In genomic region chr5:122708819-122709218, GRCm38 (mm10) we compare ENCODE assay signal across 16 mouse cellular contexts. TPM values are rescaled to one million over a fixed set of nuclear protein-coding genes. Genes with fewer than 3 reads are reported as not detected.
A peak's percentile ranks its signal among the peaks of the same experiment; 100 is the strongest.
DNase-seq lines count a peak whose midpoint lies in the region; ATAC-seq and TF ChIP-seq lines count a peak whose summit lies in the region.
"Had no signal": no experiment of that assay in that cellular context is flagged by ENCODE, and none has a peak within 500 bp of the region (broad histone marks: within the 10 kb centered on the region; RNA-seq: fewer than 3 reads in every experiment).

No protein-coding gene starts in this region.

- H3K4me2 ChIP-seq in heart, embryonic 13.5 days = peak overlapping the region; percentile 72

- no peak overlapping the region for H3K9ac ChIP-seq in heart, embryonic 13.5 days
- H3K9ac ChIP-seq in liver, adult 2 months (ENCODE audit: low read depth, low read length) = no peak overlapping the region
- H3K9ac ChIP-seq: hindbrain, embryonic 12.5 days had no signal

- no peak for ATAC-seq in heart, embryonic 13.5 days (ENCODE audit: extremely low read depth, insufficient number of reproducible peaks, low FRiP score, low TSS enrichment)
- ATAC-seq in megakaryocyte-erythroid progenitor cell, adult 5-6 weeks (replicated peaks; ENCODE audit: low FRiP score, low TSS enrichment, poor library complexity, severe bottlenecking) = peak; percentile 66
- ATAC-seq: activated CD4-positive, CD25-positive, alpha-beta regulatory T cell, adult 4 months; forebrain, postnatal 0 days had no signal

- peaks cover 26% of the 10 kb centered on the region for H3K4me1 ChIP-seq in heart, embryonic 13.5 days
- H3K4me1 ChIP-seq in liver, adult 2 months (ENCODE audit: control insufficient read depth, insufficient read depth, low read length) = peaks cover 13% of the 10 kb centered on the region
- H3K4me1 ChIP-seq in thymus, adult 2 months (replicated peaks; ENCODE audit: control insufficient read depth, insufficient read depth, low read length) = peaks cover 8% of the 10 kb centered on the region

- WGBS in heart, embryonic 13.5 days = 41% methylated on average over 6 of the region's 6 CpGs
- 84% methylated on average over 6 of the region's 6 CpGs for WGBS in liver, adult 2 months
- WGBS in thymus, adult 2 months = 95% methylated on average over 6 of the region's 6 CpGs

- 0 out of 2 replicates have a peak, but pooled peaks cover 4% of the 10 kb centered on the region for H3K9me3 ChIP-seq in heart, embryonic 13.5 days
- H3K9me3 ChIP-seq: hindbrain, embryonic 12.5 days; midbrain, embryonic 10.5 days had no signal

- DNase-seq in heart, postnatal 4 days = no peak
- DNase-seq in liver, adult 2 months (ENCODE audit: extremely low read depth, low read depth, low spot score) = no peak
- DNase-seq in liver = no peak
- DNase-seq in c-Kit-positive CD71-positive TER-119-positive erythroid progenitor cells, embryonic 14.5 days (ENCODE audit: low spot score) = peak; percentile 31
- DNase-seq in thymus, postnatal 25 days = no peak
- DNase-seq in thymus, adult 2 months = no peak
- DNase-seq: cerebellum, adult 8-10 months; gastrocnemius, postnatal 25 days; kidney, adult 2 months; lung, adult 18-20 months had no signal

- no peaks in the 10 kb centered on the region for H3K36me3 ChIP-seq in heart, embryonic 13.5 days
- no peaks in the 10 kb centered on the region for H3K36me3 ChIP-seq in liver, adult 2 months (ENCODE audit: control insufficient read depth, insufficient read depth, low read length)
- H3K36me3 ChIP-seq in thymus, adult 2 months (ENCODE audit: control insufficient read depth, insufficient read depth, low read length) = no peaks in the 10 kb centered on the region
- H3K36me3 ChIP-seq: hindbrain, embryonic 12.5 days; midbrain, embryonic 10.5 days had no signal

- peaks cover 4% of the 10 kb centered on the region; the same call in 1 of the 2 replicates for H3K79me2 ChIP-seq in liver, adult 2 months (ENCODE audit: control insufficient read depth, insufficient read depth, low read length)

- H3K27me3 ChIP-seq in heart, embryonic 13.5 days (replicated peaks) = no peaks in the 10 kb centered on the region
- no peaks in the 10 kb centered on the region for H3K27me3 ChIP-seq in liver, adult 2 months (ENCODE audit: control insufficient read depth, insufficient read depth, low read length)
- H3K27me3 ChIP-seq in thymus, adult 2 months (ENCODE audit: control insufficient read depth, insufficient read depth, low read length) = no peaks in the 10 kb centered on the region
- H3K27me3 ChIP-seq: hindbrain, embryonic 12.5 days had no signal

- peak overlapping the region; percentile 88; the same call in 1 of the 2 replicates for H3K27ac ChIP-seq in heart, embryonic 13.5 days (replicated peaks)
- peak overlapping the region; percentile 18; the same call in 1 of the 2 replicates for H3K27ac ChIP-seq in liver, adult 2 months (replicated peaks; ENCODE audit: insufficient read depth, low read depth, low read length)
- H3K27ac ChIP-seq in thymus, adult 2 months (ENCODE audit: control insufficient read depth, insufficient read depth, low read length) = no peak overlapping the region
- H3K27ac ChIP-seq: hindbrain, embryonic 12.5 days; midbrain, embryonic 10.5 days had no signal

- H3K4me3 ChIP-seq in heart, embryonic 13.5 days = no peak overlapping the region
- H3K4me3 ChIP-seq in liver, adult 2 months (ENCODE audit: insufficient read depth, low read depth, low read length) = no peak overlapping the region
- no peak overlapping the region for H3K4me3 ChIP-seq in thymus, adult 2 months (ENCODE audit: control insufficient read depth, insufficient read depth, low read length)

- TF ChIP-seq POLR2A in liver, adult 2 months (IDR thresholded peaks at IDR 0.05; ENCODE audit: extremely low read depth, insufficient read depth, low read length) = no peak
- no peak for TF ChIP-seq POLR2A in thymus, adult 2 months (IDR thresholded peaks at IDR 0.05; ENCODE audit: control insufficient read depth, extremely low read depth, insufficient read depth, low read length, poor library complexity)

- TF ChIP-seq CTCF in liver, adult 2 months (IDR thresholded peaks at IDR 0.05; ENCODE audit: low read depth, low read length) = no peak
- TF ChIP-seq CTCF in thymus, adult 2 months (IDR thresholded peaks at IDR 0.05; ENCODE audit: borderline replicate concordance, control insufficient read depth, extremely low read depth, insufficient read depth, low read length, poor library complexity) = no peak

RNA-seq across cellular contexts. Expression of gene P2rx4, which starts 1.5 kb away (rescaled TPM):
- 14.4 and 18.8 TPM in 2 replicates for polyA plus RNA-seq in heart, embryonic 13.5 days (2015; fragmentation: Nextera tagmentation; extraction: Ambion mirVana)
- 10 to 100 TPM; 17.9 to 19.0 TPM for total RNA-seq in heart, postnatal 4 days (2021)
- total RNA-seq in liver, adult 2 months (2014; rRNA removed) = 43.2 and 59.9 TPM in 2 replicates
- polyA plus RNA-seq in liver, adult 2 months (2012; rRNA removed) = 50.1 and 59.5 TPM in 2 replicates
- 15.5 and 29.1 TPM in 2 replicates for total RNA-seq in megakaryocyte-erythroid progenitor cell, adult 5-6 weeks (2014; fragmentation: Nextera tagmentation)
- 5.7 and 8.8 TPM in 2 replicates for total RNA-seq in megakaryocyte-erythroid progenitor cell, adult 5-6 weeks (2017)
- polyA plus RNA-seq in thymus, adult 2 months (2012; rRNA removed) = 41.0 and 51.4 TPM in 2 replicates
